Comparison of ENCODE assay signal across 13 mouse cellular contexts in genomic region chr10:71667160-71667571, GRCm38 (mm10).
A peak's percentile ranks its signal among the peaks of the same experiment; 100 is the strongest.
DNase-seq lines count a peak whose midpoint lies in the region; ATAC-seq lines count a peak whose summit lies in the region.
"Had no signal": no experiment of that assay in that cellular context is flagged by ENCODE, and none has a peak within 500 bp of the region (broad histone marks: within the 10 kb centered on the region; RNA-seq: fewer than 3 reads in every experiment).

No protein-coding gene starts in this region.

- no peaks in the 10 kb centered on the region for H3K27me3 ChIP-seq in neural tube, embryonic 11.5 days (ENCODE audit: control insufficient read depth, insufficient read depth, low read length)

- WGBS in neural tube, embryonic 11.5 days: 79% methylated on average over 7 of the region's 7 CpGs

- H3K27ac ChIP-seq in neural tube, embryonic 11.5 days (ENCODE audit: low read depth, low read length): no peak overlapping the region
- H3K27ac ChIP-seq: limb, embryonic 10.5 days had no signal

- no peaks in the 10 kb centered on the region for H3K4me1 ChIP-seq in neural tube, embryonic 11.5 days (ENCODE audit: control insufficient read depth, insufficient read depth, low read length)
- H3K4me1 ChIP-seq: limb, embryonic 10.5 days had no signal

- peak; percentile 38; the same call in 1 of the 2 replicates for ATAC-seq in neural tube, embryonic 11.5 days (ENCODE audit: insufficient read depth, low FRiP score, low TSS enrichment)
- ATAC-seq: lung, postnatal 0 days had no signal

- no peak overlapping the region for H3K4me2 ChIP-seq in neural tube, embryonic 11.5 days (ENCODE audit: low read depth)

- H3K9me3 ChIP-seq in neural tube, embryonic 11.5 days (ENCODE audit: control insufficient read depth, low read length): no peaks in the 10 kb centered on the region
- H3K9me3 ChIP-seq: limb, embryonic 10.5 days had no signal

- intact Hi-C loops in left cerebral cortex, postnatal 4 days (cut with DNase I): no loop called here

- no peak for DNase-seq in neural tube, embryonic 11.5 days (ENCODE audit: low spot score)
- DNase-seq in neural tube, embryonic 10.5 days (ENCODE audit: extremely low spot score, low spot score): no peak
- DNase-seq in layer of hippocampus, adult 18-20 months (ENCODE audit: low spot score in 2 of 2): peak; percentile 88 to 95
- DNase-seq in left cerebral cortex, postnatal 4 days: peak; percentile 55
- DNase-seq in telencephalon, adult 2 months (ENCODE audit: low read depth, low spot score): peak; percentile 78
- no peak for DNase-seq in embryo, embryonic 10.5 days (ENCODE audit: low spot score)
- no peak for DNase-seq in gastrocnemius, postnatal 10 days
- DNase-seq in adrenal gland, adult (ENCODE audit: inconsistent age in 2 of 2, low spot score in 1 of 2): no peak
- DNase-seq: cerebellum, adult 11-12 months; heart, postnatal 4 days; thymus, adult 18-20 months had no signal

- H3K9ac ChIP-seq in neural tube, embryonic 11.5 days (ENCODE audit: low read length): no peak overlapping the region

- no peak overlapping the region for H3K4me3 ChIP-seq in neural tube, embryonic 11.5 days (ENCODE audit: low read depth, low read length)
- H3K4me3 ChIP-seq: limb, embryonic 10.5 days had no signal

- no peaks in the 10 kb centered on the region for H3K36me3 ChIP-seq in neural tube, embryonic 11.5 days (ENCODE audit: control insufficient read depth, insufficient read depth, low read length)
- H3K36me3 ChIP-seq: limb, embryonic 10.5 days had no signal

Comparison
In these comparisons a context has a peak if more than half of its experiments do, and no peak if none do; other contexts are left out.
1. DNase-seq: peak in layer of hippocampus, adult 18-20 months (2 of 2), left cerebral cortex, postnatal 4 days (single experiment) and telencephalon, adult 2 months (single experiment); none in neural tube, embryonic 11.5 days (single experiment), neural tube, embryonic 10.5 days (single experiment), embryo, embryonic 10.5 days (single experiment), gastrocnemius, postnatal 10 days (single experiment) and adrenal gland, adult (0 of 2).